Mouse (Mus musculus): ENCODE data around the gene Zc3h4.
A peak's percentile ranks its signal among the peaks of the same experiment; 100 is the strongest.

Gene Zc3h4

GRCm38 (mm10) chr7:16401991-16402431 is 1.3 kb downstream of the Zc3h4 start:
- peak; percentile 41 for DNase-seq

GRCm38 (mm10) chr7:16402449-16402848 is 1.7 kb downstream of the Zc3h4 start:
- no peak for DNase-seq

- peak; percentile 19 for DNase-seq
Measured at GRCm38 (mm10) chr7:16402968-16403948, 2.5 kb downstream of the Zc3h4 start.

GRCm38 (mm10) chr7:16404315-16405072 is 3.8 kb downstream of the Zc3h4 start:
- DNase-seq, result no peak

GRCm38 (mm10) chr7:16405073-16405455 is 4.4 kb downstream of the Zc3h4 start:
- no peak for DNase-seq

GRCm38 (mm10) chr7:16405516-16406351 is 5.0 kb downstream of the Zc3h4 start:
- peak; percentile 51 for DNase-seq

- DNase-seq, result no peak
Measured at GRCm38 (mm10) chr7:16406978-16407377, 6.3 kb downstream of the Zc3h4 start.

- no peak for DNase-seq
Measured at GRCm38 (mm10) chr7:16411100-16411499, 10.4 kb downstream of the Zc3h4 start.

GRCm38 (mm10) chr7:16412220-16412896 is 11.6 kb downstream of the Zc3h4 start:
- DNase-seq, result no peak

- DNase-seq, result no peak
Measured at GRCm38 (mm10) chr7:16412930-16413329, 12.2 kb downstream of the Zc3h4 start.

- DNase-seq, result no peak
Measured at GRCm38 (mm10) chr7:16415426-16415825, 14.7 kb downstream of the Zc3h4 start.

GRCm38 (mm10) chr7:16417141-16417771 is 16.5 kb downstream of the Zc3h4 start:
- no peak for DNase-seq

GRCm38 (mm10) chr7:16418713-16419112 is 18.0 kb downstream of the Zc3h4 start:
- DNase-seq, result no peak

GRCm38 (mm10) chr7:16420493-16421118 is 19.9 kb downstream of the Zc3h4 start:
- no peak for DNase-seq

- no peak for DNase-seq
Measured at GRCm38 (mm10) chr7:16422222-16422856, 21.6 kb downstream of the Zc3h4 start.

- no peak for DNase-seq
Measured at GRCm38 (mm10) chr7:16423731-16424130, 23.0 kb downstream of the Zc3h4 start.

- no peak for DNase-seq
Measured at GRCm38 (mm10) chr7:16425721-16426120, 25.0 kb downstream of the Zc3h4 start.

- DNase-seq, result peak; percentile 51
Measured at GRCm38 (mm10) chr7:16426129-16426729, 25.5 kb downstream of the Zc3h4 start.

- DNase-seq, result no peak
Measured at GRCm38 (mm10) chr7:16433352-16433971, 32.8 kb downstream of the Zc3h4 start.

- no peak for DNase-seq
Measured at GRCm38 (mm10) chr7:16435088-16435487, 34.4 kb downstream of the Zc3h4 start.
